Mouse (Mus musculus): ENCODE results near the gene Ncf1. TPM values are rescaled to one million over a fixed set of nuclear protein-coding genes. Genes with fewer than 3 reads are reported as not detected.

The Ncf1 gene
- polyA plus RNA-seq, 1 experiment from 2014 or later: 0.94 TPM

DNA sequence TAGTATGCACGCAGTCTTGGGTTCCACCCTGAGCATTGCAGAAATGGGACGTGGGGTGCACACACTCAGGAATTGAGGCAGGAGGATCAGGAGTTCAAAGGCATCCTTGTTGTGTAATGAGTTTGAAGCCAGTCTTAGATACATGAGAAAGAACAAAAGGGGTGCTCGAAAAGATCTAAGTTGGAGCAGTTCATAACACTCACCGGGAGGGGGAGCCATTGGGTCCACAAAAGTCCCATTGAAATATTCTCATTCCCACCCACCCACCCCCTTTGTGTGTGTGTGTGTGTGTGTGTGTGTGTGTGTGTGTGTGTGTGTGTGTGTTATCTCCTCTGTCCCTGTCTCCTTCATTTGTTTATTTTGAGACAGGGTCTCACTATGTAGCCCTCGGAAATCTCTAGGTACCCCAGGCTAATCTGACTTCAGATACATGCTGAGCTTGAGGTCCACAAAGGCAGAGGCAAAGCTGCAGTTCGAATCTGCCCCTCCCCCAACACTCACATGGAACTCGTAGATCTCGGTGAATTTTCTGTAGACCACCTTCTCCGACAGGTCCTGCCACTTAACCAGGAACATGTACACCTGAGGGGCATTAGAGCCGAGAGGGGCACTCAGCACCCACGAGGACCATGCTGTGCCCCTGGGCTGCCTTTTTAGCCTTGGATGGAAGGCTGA, 1.7 kb downstream of the Ncf1 start:
- no peak overlapping the region for H3K27ac ChIP-seq (ENCODE audit: low read depth, low read length)
- 51% methylated on average over 11 of the region's 11 CpGs for WGBS
- ATAC-seq (ENCODE audit: low read depth): no peak

DNA sequence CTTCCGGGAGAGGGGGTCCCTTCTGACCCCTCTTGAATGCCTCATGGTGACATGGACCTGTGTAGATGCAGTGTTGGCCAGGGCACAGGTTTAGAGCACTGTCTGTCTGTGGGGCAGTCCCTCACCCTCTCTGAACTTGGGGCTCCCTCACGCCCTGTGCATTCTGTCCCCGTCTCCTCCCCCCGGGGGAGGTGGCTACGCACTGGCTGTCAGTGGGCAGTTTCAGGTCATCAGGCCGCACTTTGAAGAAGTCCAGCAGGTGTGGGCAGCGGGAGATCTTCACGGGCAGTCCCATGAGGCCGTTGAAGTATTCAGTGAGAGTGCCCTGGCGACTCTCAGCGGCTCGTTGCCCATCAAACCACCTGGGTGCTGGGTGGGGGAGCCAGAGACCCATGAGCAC, 2.5 kb downstream of the Ncf1 start:
- H3K9me3 ChIP-seq (ENCODE audit: control insufficient read depth, low read length): no peaks in the 10 kb centered on the region
- WGBS: 60% methylated on average over 12 of the region's 12 CpGs
- H3K9ac ChIP-seq (replicated peaks; ENCODE audit: low read depth, low read length): no peak overlapping the region

More for the DNA sequence above, 1.7 kb downstream of the Ncf1 start:
- Histone ChIP-seq H3K4me3 (ENCODE audit: low read depth, low read length) (no peak overlapping the region), H3K9ac (replicated peaks; ENCODE audit: low read depth, low read length) (no peak overlapping the region), H3K4me1 (ENCODE audit: control insufficient read depth, insufficient read depth, low read length) (no peaks in the 10 kb centered on the region), H3K27me3 (ENCODE audit: control insufficient read depth, insufficient read depth, low read length) (no peaks in the 10 kb centered on the region), H3K36me3 (ENCODE audit: control insufficient read depth, insufficient read depth, low read length) (no peaks in the 10 kb centered on the region), H3K9me3 (ENCODE audit: control insufficient read depth, low read length) (no peaks in the 10 kb centered on the region), H3K4me2 (ENCODE audit: low read depth, low read length) (no peak overlapping the region)

GRCm38 (mm10) chr5:134225110-134225901, 4.1 kb downstream of the Ncf1 start:
- H3K9me3 ChIP-seq (ENCODE audit: control insufficient read depth, low read length): no peaks in the 10 kb centered on the region
- no peaks in the 10 kb centered on the region for H3K36me3 ChIP-seq (ENCODE audit: control insufficient read depth, insufficient read depth, low read length)
- no peak for ATAC-seq (ENCODE audit: low read depth)
- H3K4me1 ChIP-seq (ENCODE audit: control insufficient read depth, insufficient read depth, low read length): peaks cover 6% of the 10 kb centered on the region; the same call in 1 of the 2 replicates
- 85% methylated on average over 30 of the region's 30 CpGs for WGBS
- peaks cover 2% of the 10 kb centered on the region; the same call in 1 of the 2 replicates for H3K27me3 ChIP-seq (ENCODE audit: control insufficient read depth, insufficient read depth, low read length)
- no peak overlapping the region for H3K27ac ChIP-seq (ENCODE audit: low read depth, low read length)
- no peak overlapping the region for H3K4me3 ChIP-seq (ENCODE audit: low read depth, low read length)
- H3K4me2 ChIP-seq (ENCODE audit: low read depth, low read length): no peak overlapping the region
- no peak overlapping the region for H3K9ac ChIP-seq (replicated peaks; ENCODE audit: low read depth, low read length)

More for the DNA sequence above, 2.5 kb downstream of the Ncf1 start:
- peaks cover 2% of the 10 kb centered on the region; the same call in 1 of the 2 replicates for H3K4me1 ChIP-seq (ENCODE audit: control insufficient read depth, insufficient read depth, low read length)
- H3K4me2 ChIP-seq (ENCODE audit: low read depth, low read length): no peak overlapping the region
- peaks cover 2% of the 10 kb centered on the region; the same call in 1 of the 2 replicates for H3K27me3 ChIP-seq (ENCODE audit: control insufficient read depth, insufficient read depth, low read length)
- no peaks in the 10 kb centered on the region for H3K36me3 ChIP-seq (ENCODE audit: control insufficient read depth, insufficient read depth, low read length)
- H3K4me3 ChIP-seq (ENCODE audit: low read depth, low read length): no peak overlapping the region
- no peak for ATAC-seq (ENCODE audit: low read depth)
- no peak overlapping the region for H3K27ac ChIP-seq (ENCODE audit: low read depth, low read length)

GRCm38 (mm10) chr5:134221708-134222150, 7.7 kb downstream of the Ncf1 start:
- WGBS: 2% methylated on average over 36 of the region's 36 CpGs
- ATAC-seq (ENCODE audit: low read depth): no peak
- H3K4me1 ChIP-seq (ENCODE audit: control insufficient read depth, insufficient read depth, low read length): peaks cover 6% of the 10 kb centered on the region; the same call in 1 of the 2 replicates

GRCm38 (mm10) chr5:134221278-134221677, 8.1 kb downstream of the Ncf1 start:
- WGBS: 48% methylated on average over 4 of the region's 4 CpGs

More at GRCm38 (mm10) chr5:134221708-134222150, 7.7 kb downstream of the Ncf1 start:
- H3K4me3 ChIP-seq (ENCODE audit: low read depth, low read length): peak overlapping the region; percentile 9; the same call in 1 of the 2 replicates
- peak overlapping the region; percentile 49 for H3K4me2 ChIP-seq (ENCODE audit: low read depth, low read length)
- no peaks in the 10 kb centered on the region for H3K9me3 ChIP-seq (ENCODE audit: control insufficient read depth, low read length)
- H3K9ac ChIP-seq (replicated peaks; ENCODE audit: low read depth, low read length): peak overlapping the region; percentile 50
- no peak overlapping the region for H3K27ac ChIP-seq (ENCODE audit: low read depth, low read length)
- peaks cover 2% of the 10 kb centered on the region; the same call in 1 of the 2 replicates for H3K27me3 ChIP-seq (ENCODE audit: control insufficient read depth, insufficient read depth, low read length)
- H3K36me3 ChIP-seq (ENCODE audit: control insufficient read depth, insufficient read depth, low read length): 0 out of 2 replicates have a peak, but pooled peaks cover 3% of the 10 kb centered on the region

GRCm38 (mm10) chr5:134217900-134218299, 11.5 kb downstream of the Ncf1 start:
- peaks cover 2% of the 10 kb centered on the region; the same call in 1 of the 2 replicates for H3K27me3 ChIP-seq (ENCODE audit: control insufficient read depth, insufficient read depth, low read length)
- H3K9me3 ChIP-seq (ENCODE audit: control insufficient read depth, low read length): no peaks in the 10 kb centered on the region
- 91% methylated on average over 7 of the region's 7 CpGs for WGBS

More at GRCm38 (mm10) chr5:134221278-134221677, 8.1 kb downstream of the Ncf1 start:
- Histone ChIP-seq H3K4me1 (ENCODE audit: control insufficient read depth, insufficient read depth, low read length) (peaks cover 6% of the 10 kb centered on the region; the same call in 1 of the 2 replicates), H3K27me3 (ENCODE audit: control insufficient read depth, insufficient read depth, low read length) (peaks cover 2% of the 10 kb centered on the region; the same call in 1 of the 2 replicates), H3K9me3 (ENCODE audit: control insufficient read depth, low read length) (no peaks in the 10 kb centered on the region), H3K4me2 (ENCODE audit: low read depth, low read length) (no peak overlapping the region; the same call in 1 of the 2 replicates), H3K9ac (replicated peaks; ENCODE audit: low read depth, low read length) (no peak overlapping the region), H3K4me3 (ENCODE audit: low read depth, low read length) (no peak overlapping the region), H3K36me3 (ENCODE audit: control insufficient read depth, insufficient read depth, low read length) (0 out of 2 replicates have a peak, but pooled peaks cover 3% of the 10 kb centered on the region), H3K27ac (ENCODE audit: low read depth, low read length) (no peak overlapping the region)
- no peak for ATAC-seq (ENCODE audit: low read depth)

GRCm38 (mm10) chr5:134214021-134214806, 15.2 kb downstream of the Ncf1 start:
- ATAC-seq (ENCODE audit: low read depth): no peak
- WGBS: 64% methylated on average over 12 of the region's 12 CpGs
- no peaks in the 10 kb centered on the region for H3K9me3 ChIP-seq (ENCODE audit: control insufficient read depth, low read length)
- no peak overlapping the region for H3K4me2 ChIP-seq (ENCODE audit: low read depth, low read length)
- H3K27me3 ChIP-seq (ENCODE audit: control insufficient read depth, insufficient read depth, low read length): no peaks in the 10 kb centered on the region
- H3K9ac ChIP-seq (replicated peaks; ENCODE audit: low read depth, low read length): no peak overlapping the region
- H3K4me3 ChIP-seq (ENCODE audit: low read depth, low read length): no peak overlapping the region
- 0 out of 2 replicates have a peak, but pooled peaks cover 10% of the 10 kb centered on the region for H3K36me3 ChIP-seq (ENCODE audit: control insufficient read depth, insufficient read depth, low read length)
- no peaks in the 10 kb centered on the region for H3K4me1 ChIP-seq (ENCODE audit: control insufficient read depth, insufficient read depth, low read length)
- H3K27ac ChIP-seq (ENCODE audit: low read depth, low read length): no peak overlapping the region

More at GRCm38 (mm10) chr5:134217900-134218299, 11.5 kb downstream of the Ncf1 start:
- Histone ChIP-seq H3K4me1 (ENCODE audit: control insufficient read depth, insufficient read depth, low read length) (peaks cover 6% of the 10 kb centered on the region; the same call in 1 of the 2 replicates), H3K27ac (ENCODE audit: low read depth, low read length) (no peak overlapping the region), H3K36me3 (ENCODE audit: control insufficient read depth, insufficient read depth, low read length) (0 out of 2 replicates have a peak, but pooled peaks cover 10% of the 10 kb centered on the region), H3K4me2 (ENCODE audit: low read depth, low read length) (no peak overlapping the region), H3K4me3 (ENCODE audit: low read depth, low read length) (no peak overlapping the region), H3K9ac (replicated peaks; ENCODE audit: low read depth, low read length) (no peak overlapping the region)
- no peak for ATAC-seq (ENCODE audit: low read depth)

DNA sequence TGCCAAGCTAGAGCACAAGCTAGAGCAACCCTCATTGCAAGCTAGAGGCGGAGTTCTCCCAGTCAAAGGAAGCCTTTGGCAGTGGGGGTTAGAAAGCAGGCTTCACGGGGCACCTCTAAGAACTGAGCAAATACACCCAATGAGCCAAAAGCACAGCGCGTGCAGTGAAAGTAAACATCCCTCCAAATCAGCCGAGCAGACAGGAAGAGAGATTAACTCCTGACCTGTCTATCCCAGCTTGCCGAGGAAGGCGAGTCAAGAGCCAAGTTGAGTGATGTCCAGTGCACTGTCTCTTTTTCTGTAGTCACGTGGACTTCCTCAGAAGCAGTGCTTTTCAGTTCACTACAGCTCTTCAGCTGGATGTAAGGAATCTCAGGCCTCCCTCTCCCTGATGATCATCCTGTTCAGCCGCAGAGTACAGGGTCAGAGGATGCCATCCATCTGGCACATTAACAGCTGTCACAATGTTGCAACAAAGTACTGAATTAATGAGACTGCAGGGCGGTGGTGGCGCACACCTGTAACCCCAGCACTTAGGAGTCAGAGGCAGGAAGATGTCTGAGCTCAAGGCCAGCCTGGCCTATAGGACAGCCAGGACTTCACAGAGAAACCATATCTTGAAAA, 19.4 kb downstream of the Ncf1 start:
- WGBS: 68% methylated on average over 11 of the region's 11 CpGs
- H3K4me2 ChIP-seq (ENCODE audit: low read depth, low read length): no peak overlapping the region
- H3K9ac ChIP-seq (replicated peaks; ENCODE audit: low read depth, low read length): no peak overlapping the region
- H3K9me3 ChIP-seq (ENCODE audit: control insufficient read depth, low read length): no peaks in the 10 kb centered on the region
- no peak for ATAC-seq (ENCODE audit: low read depth)
- no peak overlapping the region for H3K4me3 ChIP-seq (ENCODE audit: low read depth, low read length)
- H3K4me1 ChIP-seq (ENCODE audit: control insufficient read depth, insufficient read depth, low read length): no peaks in the 10 kb centered on the region
- H3K27me3 ChIP-seq (ENCODE audit: control insufficient read depth, insufficient read depth, low read length): no peaks in the 10 kb centered on the region
- 0 out of 2 replicates have a peak, but pooled peaks cover 7% of the 10 kb centered on the region for H3K36me3 ChIP-seq (ENCODE audit: control insufficient read depth, insufficient read depth, low read length)
- no peak overlapping the region for H3K27ac ChIP-seq (ENCODE audit: low read depth, low read length)
